Mouse (Mus musculus): ENCODE measurements around the gene Fabp3.

The Fabp3 gene

DNA sequence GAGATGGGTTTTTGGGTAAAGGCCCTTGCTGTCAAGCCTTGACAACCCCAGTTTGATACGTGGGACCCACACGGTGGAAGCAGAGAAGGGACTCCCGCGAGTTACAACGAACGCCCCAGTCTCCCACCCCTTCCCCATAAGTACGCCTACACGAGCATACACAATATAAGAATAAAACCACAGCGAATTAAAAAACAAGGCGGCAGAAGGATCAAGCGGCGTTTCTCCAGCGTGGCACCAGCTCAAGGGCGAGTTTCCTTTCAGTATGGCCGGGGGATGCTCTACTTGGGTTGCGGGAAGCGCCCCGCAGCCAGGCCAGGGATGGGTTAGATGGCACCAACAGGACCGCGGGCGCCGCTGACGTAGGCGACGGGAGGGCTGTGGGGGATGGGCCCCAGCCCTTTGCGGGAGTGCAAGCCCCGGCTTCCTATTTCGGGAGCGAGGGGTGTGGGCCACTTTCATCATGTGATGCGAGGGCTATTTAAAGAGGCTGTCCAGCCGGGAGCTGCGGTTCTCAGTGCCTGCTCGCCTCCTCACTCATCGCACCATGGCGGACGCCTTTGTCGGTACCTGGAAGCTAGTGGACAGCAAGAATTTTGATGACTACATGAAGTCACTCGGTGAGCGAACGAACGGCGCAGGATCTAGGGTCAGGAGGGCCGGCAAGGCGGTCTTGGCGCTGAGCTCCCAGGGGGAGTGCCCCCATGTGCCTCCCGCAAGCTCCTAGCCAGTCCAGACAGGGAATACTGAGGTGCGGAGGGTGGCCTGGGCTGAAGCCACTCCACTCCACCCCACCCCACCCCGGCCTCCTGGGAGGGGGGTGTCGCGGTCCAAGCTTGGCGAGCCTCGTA is at the start of gene Fabp3, which contains the start of gene Gm10570:
Gene Fabp3, plus strand, starts transcription at position 365 of the 851 bp plus-strand sequence.
Gene Gm10570, minus strand, starts transcription at position 444 of the 851 bp plus-strand sequence.
- WGBS, result under 1% methylated on average over 52 of the region's 52 CpGs

DNA sequence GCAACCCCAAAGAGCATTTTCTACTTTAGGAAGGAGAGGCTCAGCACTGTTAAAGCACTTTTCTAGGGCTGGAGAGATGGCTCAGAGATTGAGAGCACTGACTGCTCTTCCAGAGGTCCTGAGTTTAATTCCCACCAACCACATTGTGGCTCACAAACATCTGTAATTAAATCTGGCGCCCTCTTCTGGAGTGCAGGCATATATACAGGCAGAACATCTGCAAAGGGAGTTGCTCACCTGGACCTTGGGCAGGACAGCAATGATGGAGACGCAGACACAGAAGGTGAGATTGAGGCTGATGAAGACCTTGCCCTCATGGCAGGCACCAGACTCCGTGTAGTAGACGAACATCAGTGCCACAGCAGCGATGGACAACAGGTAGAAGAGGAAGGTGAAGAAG is 48.0 kb upstream of the Fabp3 start:
- WGBS, result 52% methylated on average over 5 of the region's 5 CpGs

DNA sequence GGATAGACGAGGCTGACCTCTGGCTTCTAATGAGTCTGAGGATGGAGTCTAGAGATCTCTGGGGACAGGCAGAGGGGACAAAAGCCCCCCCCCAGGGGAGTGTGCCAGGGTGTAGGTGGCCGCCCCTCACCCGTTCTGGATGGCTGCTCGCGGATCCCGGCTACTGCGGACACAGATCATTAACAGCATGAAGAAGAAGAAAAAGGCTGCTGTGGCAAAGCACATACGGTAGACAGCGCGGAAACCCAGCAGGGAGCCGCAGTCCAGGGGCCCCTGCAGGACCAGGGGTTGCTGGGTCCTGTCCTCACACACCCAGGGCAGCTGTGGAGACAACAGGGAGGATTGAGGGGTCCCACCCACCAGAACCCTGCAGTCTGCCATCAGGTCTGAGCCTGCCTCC is 44.3 kb upstream of the Fabp3 start:
- WGBS, result 40% methylated on average over 11 of the region's 11 CpGs

- WGBS, result 27% methylated on average over 24 of the region's 24 CpGs
Observed at GRCm38 (mm10) chr4:130264698-130265349, 43.6 kb upstream of the Fabp3 start.

DNA sequence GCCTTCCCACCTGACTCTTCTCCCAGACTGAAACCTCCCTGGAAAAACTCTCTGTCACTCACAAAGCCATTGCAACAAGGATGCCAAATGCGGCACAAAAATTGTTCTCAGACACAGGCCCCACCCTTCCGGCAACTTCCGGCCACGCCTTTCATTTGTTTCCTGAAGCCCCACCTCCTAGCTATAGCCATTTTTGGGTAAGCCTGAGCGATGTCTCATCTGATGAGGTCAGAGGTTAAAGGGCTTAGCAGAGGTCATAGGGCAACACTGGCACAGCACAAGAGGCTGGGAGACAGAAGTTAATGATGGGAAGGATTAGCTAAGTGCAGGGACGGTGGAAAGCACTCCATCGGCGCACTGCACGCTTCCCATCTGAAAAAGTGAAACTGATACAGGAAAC is 41.8 kb upstream of the Fabp3 start:
- WGBS, result 69% methylated on average over 9 of the region's 9 CpGs

DNA sequence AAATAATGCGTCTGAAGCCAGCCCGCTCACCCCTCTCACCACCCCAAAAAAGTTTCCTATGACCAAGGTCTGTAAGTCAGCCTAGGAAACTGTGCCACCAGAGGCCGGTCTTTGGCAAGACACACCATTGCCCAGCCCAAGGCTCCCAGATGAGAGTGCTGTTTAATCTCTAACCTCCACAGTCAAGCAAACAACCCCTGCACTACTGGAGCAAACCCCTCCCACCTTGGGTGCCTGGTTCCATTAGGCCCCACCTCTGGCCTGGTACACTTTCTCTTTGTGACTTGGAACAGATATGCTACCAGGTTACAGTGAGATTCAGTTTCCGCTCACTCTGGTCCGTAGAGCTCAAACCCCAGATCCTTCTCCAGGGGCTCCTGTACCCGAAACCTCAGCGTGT is 41.3 kb upstream of the Fabp3 start:
- WGBS, result 94% methylated on average over 7 of the region's 7 CpGs

GRCm38 (mm10) chr4:130268736-130269135 is 39.7 kb upstream of the Fabp3 start:
- WGBS, result 90% methylated on average over 10 of the region's 10 CpGs

- WGBS, result 49% methylated on average over 8 of the region's 8 CpGs
Observed at GRCm38 (mm10) chr4:130270089-130270488, 38.3 kb upstream of the Fabp3 start.

GRCm38 (mm10) chr4:130270611-130271347 is 37.6 kb upstream of the Fabp3 start:
- 55% methylated on average over 6 of the region's 6 CpGs for WGBS

DNA sequence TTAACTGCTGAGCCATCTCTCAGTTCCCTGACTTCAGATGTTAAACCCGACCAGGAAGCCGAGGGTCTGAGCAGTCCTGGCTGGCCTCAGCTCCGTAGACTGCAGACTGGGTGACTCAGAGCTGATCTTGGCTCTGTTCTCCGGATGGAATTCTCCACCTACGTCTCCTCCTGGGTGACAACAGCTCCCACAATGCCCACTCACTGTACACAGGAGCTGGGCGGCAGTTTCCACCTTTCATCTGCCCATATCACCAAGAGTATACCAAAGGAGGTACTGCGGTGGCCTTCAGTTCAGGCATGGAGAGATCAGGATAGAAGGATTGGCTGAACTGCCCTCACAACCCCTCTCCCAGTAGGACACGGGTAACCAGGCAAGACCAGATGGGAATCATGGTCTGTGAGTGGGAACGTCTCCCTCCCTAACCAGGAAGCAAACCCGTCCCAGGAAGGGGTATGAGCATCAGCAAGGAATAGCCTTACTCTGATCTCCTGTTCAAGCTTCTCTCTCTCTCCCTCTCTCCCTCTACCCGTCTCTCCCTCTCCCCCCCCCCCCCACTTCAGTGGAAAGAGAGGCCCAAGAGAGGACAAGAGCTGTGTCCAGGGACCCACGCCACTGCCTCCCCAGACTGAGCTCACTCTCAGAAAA is 34.6 kb upstream of the Fabp3 start:
- 14% methylated on average over 12 of the region's 12 CpGs for WGBS

GRCm38 (mm10) chr4:130274346-130275015 is 33.9 kb upstream of the Fabp3 start:
- WGBS, result 4% methylated on average over 29 of the region's 29 CpGs

DNA sequence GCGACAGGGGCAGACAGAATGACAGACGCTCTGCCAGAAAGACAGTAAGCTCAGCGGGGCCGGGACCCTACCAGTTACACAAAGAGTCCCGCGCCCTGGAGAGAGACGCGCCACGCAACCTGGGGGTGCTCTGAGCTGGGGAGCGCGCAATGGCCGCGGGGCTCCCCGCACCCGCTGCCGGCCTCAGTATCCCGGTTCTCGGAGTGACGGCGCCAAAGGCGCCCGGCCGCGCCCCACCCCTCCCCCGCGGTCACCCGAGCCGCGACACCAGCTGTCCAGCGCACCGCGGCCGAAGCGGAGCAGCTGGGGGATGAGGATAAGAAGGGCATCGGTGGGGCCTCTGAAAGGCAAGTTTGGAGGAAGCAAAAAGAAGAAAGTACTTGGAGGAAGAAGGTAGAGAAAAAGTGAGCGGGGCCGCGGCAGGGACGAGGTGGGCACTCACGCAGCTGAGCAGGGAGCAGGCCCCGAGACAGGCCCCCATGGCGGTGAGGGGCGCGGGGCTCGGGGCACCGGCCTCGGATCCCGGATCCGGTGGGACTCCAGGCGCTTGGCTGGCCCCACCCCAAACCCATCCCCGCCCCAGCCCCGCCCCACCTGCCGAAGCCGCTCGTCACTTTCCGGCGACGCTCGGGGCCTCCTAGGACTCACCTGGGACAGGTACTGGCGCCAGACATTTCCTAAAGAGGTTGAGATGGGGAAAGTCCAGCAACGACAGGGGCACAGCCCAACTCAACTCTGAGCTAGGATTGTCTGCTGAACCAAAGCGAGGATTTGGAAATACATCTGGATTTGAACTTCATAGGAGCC is 33.2 kb upstream of the Fabp3 start:
- 3% methylated on average over 62 of the region's 62 CpGs for WGBS

DNA sequence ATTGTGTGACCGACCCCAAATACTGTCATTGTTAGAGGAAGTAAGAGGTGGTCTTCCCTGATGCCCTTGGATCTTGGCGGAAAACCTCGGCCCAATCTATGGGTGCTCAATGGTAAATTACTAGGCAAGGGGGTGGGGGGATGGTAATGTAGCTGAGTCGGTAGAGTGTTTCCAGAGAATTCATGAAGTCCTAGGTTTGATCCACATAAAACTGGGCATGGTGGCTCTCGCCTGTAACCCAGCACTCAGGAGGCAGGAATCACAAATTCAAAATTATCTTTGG is 32.6 kb upstream of the Fabp3 start:
- WGBS, result 47% methylated on average over 5 of the region's 5 CpGs

DNA sequence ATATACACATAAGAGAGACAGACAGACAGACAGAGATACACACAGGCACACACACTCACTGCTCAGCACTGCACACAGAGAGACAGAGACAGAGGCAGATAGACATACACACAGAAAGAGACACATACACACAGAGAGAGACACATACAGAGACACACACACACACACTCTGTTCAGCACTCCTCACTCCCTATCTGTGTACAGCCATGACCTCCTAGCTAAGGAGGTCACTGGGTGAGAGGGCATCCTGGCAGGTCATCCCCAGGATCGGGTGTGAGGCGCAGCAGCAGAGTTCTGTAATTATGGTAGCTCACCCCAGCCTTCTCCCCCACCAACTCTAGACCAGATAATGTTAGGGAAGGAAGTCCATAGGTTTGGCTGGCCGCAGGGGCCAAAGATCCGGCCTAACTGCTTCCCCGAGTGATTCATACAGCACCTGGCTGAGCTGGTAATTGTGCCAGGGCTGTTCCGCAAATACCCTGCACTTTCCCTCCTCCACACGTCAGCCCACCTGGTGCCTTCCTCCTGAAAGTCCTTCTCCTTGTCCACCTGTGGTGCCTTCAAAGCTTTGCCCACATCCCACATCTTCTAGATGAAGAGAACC is 31.7 kb upstream of the Fabp3 start:
- WGBS, result 66% methylated on average over 7 of the region's 7 CpGs

GRCm38 (mm10) chr4:130279105-130279504 is 29.3 kb upstream of the Fabp3 start, which contains the start of gene Serinc2:
Serinc2 (minus strand) TSS chr4:130279205.
- WGBS, result 85% methylated on average over 2 of the region's 2 CpGs

DNA sequence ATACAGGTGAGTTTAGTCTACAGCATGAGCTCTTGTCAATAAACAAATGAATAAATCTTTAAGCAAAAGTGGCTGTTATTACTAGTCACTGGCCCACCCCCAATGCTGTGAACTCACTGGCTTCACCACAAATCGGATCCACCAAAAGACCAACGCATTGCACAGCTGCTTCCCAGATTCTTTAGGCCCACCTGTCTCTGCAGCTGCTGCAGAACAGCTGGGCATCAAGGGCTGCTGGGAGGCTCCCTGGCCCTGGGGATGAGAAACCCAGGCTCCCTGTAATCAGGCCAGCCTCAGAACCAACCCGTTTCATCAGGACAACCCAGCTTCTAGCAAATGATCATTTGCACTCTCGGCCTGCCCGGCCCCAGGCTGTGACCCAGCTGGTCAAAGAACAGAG is 25.5 kb upstream of the Fabp3 start:
- 80% methylated on average over 5 of the region's 5 CpGs for WGBS

GRCm38 (mm10) chr4:130283826-130284225 is 24.6 kb upstream of the Fabp3 start:
- WGBS, result 51% methylated on average over 9 of the region's 9 CpGs

GRCm38 (mm10) chr4:130286531-130286930 is 21.9 kb upstream of the Fabp3 start:
- 66% methylated on average over 3 of the region's 3 CpGs for WGBS

DNA sequence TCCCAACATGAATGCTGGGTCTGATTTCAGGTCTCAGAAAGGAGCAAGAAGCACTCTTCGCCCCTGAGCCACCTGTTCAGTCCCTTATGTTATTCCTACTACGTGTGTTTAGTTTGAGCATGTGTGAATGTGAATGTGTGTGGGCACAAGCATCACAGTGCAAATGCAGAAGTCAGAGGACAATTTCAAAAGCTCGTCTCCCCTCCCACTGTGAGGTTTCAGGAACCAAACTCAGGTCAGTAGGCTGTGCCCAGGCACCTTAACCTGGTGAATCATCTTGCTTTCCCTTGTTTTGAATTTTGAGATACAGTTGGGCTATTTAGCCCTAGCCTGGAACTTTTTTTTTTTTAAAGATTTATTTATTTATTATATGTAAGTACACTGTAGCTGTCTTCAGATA is 18.6 kb upstream of the Fabp3 start:
- WGBS, result 63% methylated on average over 3 of the region's 3 CpGs

DNA sequence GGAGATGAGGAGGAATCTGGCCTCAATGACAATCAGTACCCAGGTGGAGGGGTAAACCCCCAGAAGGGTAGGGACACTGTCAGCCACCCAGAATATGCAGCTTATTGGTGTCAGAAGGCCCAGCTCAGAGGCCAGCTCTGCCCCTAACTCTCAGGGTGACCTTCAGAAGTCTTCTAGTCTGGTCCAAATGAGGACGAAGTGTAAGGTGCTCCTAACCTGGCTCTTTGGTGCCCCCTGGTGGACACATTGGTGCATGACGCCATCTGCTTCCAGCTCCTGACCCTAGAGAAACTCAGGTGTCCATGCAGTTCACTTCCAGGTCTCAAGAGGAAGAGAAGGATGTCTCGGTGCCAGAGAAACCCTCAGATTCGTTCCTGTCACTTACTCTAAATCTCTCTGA is 16.1 kb upstream of the Fabp3 start:
- WGBS, result 10% methylated on average over 4 of the region's 4 CpGs

Measured in cerebral cortex, adult 2 months (tissue).